Mouse (Mus musculus) stomach, embryonic 14.5 days (tissue): ENCODE measurements around the gene Depdc7. TPM values are rescaled to one million over a fixed set of nuclear protein-coding genes. Genes with fewer than 3 reads are reported as not detected.

Experiments used
- ATAC-seq: fragments of 200-750 bp; cut with Nextera tagmentation; 2 replicates; pipeline ENCODE4 v1.8.0; 2017; ENCODE audit warnings: low read depth, moderate TSS enrichment; ENCODE audit not compliant: insufficient number of reproducible peaks, insufficient read depth, low FRiP score
- H3K27ac ChIP-seq: fragments of 300-500 bp; sonication (generic); 2 replicates; pipeline ENCODE4 v1.5.1; 2014; ENCODE audit warnings: mild to moderate bottlenecking, low read length, moderate library complexity, mixed read lengths
- H3K27me3 ChIP-seq: fragments of 300-500 bp; sonication (generic); 2 replicates; pipeline ENCODE4 v1.6.1; 2014; ENCODE audit warnings: low read length, control low read depth, mixed read lengths; ENCODE audit not compliant: control insufficient read depth, insufficient read depth
- H3K36me3 ChIP-seq: fragments of 300-500 bp; sonication (generic); 2 replicates; pipeline ENCODE4 v1.6.1; 2014; ENCODE audit warnings: mild to moderate bottlenecking, control low read depth, low read length, moderate library complexity, mixed read lengths; ENCODE audit not compliant: control insufficient read depth, insufficient read depth
- H3K4me1 ChIP-seq: fragments of 300-500 bp; sonication (generic); 2 replicates; pipeline ENCODE4 v1.6.1; 2014; ENCODE audit warnings: low read length, control low read depth, mixed read lengths; ENCODE audit not compliant: control insufficient read depth, insufficient read depth
- H3K4me2 ChIP-seq: fragments of 300-500 bp; sonication (generic); replicated peaks from 2 replicates; pipeline ENCODE4 v1.6.1; 2014; ENCODE audit warnings: low read depth, low read length, control low read depth
- H3K4me3 ChIP-seq: fragments of 300-500 bp; sonication (generic); 2 replicates; pipeline ENCODE4 v1.5.1; 2014; ENCODE audit warnings: low read depth, low read length, control low read depth
- H3K9ac ChIP-seq: fragments of 300-500 bp; sonication (generic); replicated peaks from 2 replicates; pipeline ENCODE4 v1.6.1; 2014; ENCODE audit warnings: low read depth, mild to moderate bottlenecking, control low read depth, low read length, moderate library complexity, mixed read lengths
- H3K9me3 ChIP-seq: fragments of 300-500 bp; sonication (generic); 2 replicates; pipeline ENCODE4 v1.6.1; 2016; ENCODE audit warnings: low read depth, low read length, control low read depth; ENCODE audit not compliant: control insufficient read depth
- WGBS: fragments of 180-500 bp; shearing (Covaris S2); extraction: QIAGEN DNeasy Blood & Tissue Kit; methylation state at CpG from one replicate; pipeline ENCODE4 v1.1.7; 2014; 5-methylcytosine and 5-hydroxymethylcytosine counted together
- polyA plus RNA-seq: library from polyadenylated mRNA; unstranded; fragments of >200 nt; fragmentation: Nextera tagmentation; extraction: Ambion mirVana; gene quantifications from 2 replicates; pipeline ENCODE4 v1.2.1, GENCODE M21; 2014

The Depdc7 gene
- polyA plus RNA-seq, 1 experiment from 2014 or later = 10.7 TPM

GRCm38 (mm10) chr2:104743160-104743559 is 482 bp upstream of the Depdc7 start:
- no peak overlapping the region for H3K27ac ChIP-seq

GRCm38 (mm10) chr2:104741896-104742740 is 560 bp downstream of the Depdc7 start:
- ATAC-seq = peak; percentile 34; the same call in 1 of the 2 replicates
- Histone ChIP-seq H3K9ac (peak overlapping the region; percentile 78), H3K27ac (peak overlapping the region; percentile 63; the same call in 1 of the 2 replicates), H3K27me3 (no peaks in the 10 kb centered on the region), H3K4me3 (peak overlapping the region; percentile 81), H3K36me3 (no peaks in the 10 kb centered on the region), H3K9me3 (no peaks in the 10 kb centered on the region), H3K4me1 (peaks cover 9% of the 10 kb centered on the region), H3K4me2 (peak overlapping the region; percentile 86)
- 3% methylated on average over 44 of the region's 46 CpGs for WGBS

More at GRCm38 (mm10) chr2:104743160-104743559, 482 bp upstream of the Depdc7 start:
- Histone ChIP-seq H3K4me1 (peaks cover 9% of the 10 kb centered on the region), H3K27me3 (no peaks in the 10 kb centered on the region), H3K36me3 (no peaks in the 10 kb centered on the region), H3K4me2 (peak overlapping the region; percentile 86), H3K4me3 (peak overlapping the region; percentile 81), H3K9me3 (no peaks in the 10 kb centered on the region), H3K9ac (peak overlapping the region; percentile 78; the same call in 1 of the 2 replicates)
- ATAC-seq = no peak
- WGBS = 20% methylated on average over 7 of the region's 7 CpGs

GRCm38 (mm10) chr2:104741015-104741758 is 1.5 kb downstream of the Depdc7 start:
- H3K9me3 ChIP-seq = no peaks in the 10 kb centered on the region
- peak overlapping the region; percentile 81; the same call in 1 of the 2 replicates for H3K4me3 ChIP-seq
- H3K9ac ChIP-seq = no peak overlapping the region
- 25% methylated on average over 7 of the region's 7 CpGs for WGBS
- H3K27ac ChIP-seq = no peak overlapping the region
- no peaks in the 10 kb centered on the region for H3K27me3 ChIP-seq
- peak overlapping the region; percentile 86 for H3K4me2 ChIP-seq
- ATAC-seq = no peak
- peaks cover 9% of the 10 kb centered on the region for H3K4me1 ChIP-seq
- no peaks in the 10 kb centered on the region for H3K36me3 ChIP-seq

GRCm38 (mm10) chr2:104740248-104740949 is 2.3 kb downstream of the Depdc7 start:
- no peak overlapping the region for H3K9ac ChIP-seq
- no peak for ATAC-seq
- no peaks in the 10 kb centered on the region for H3K36me3 ChIP-seq
- H3K9me3 ChIP-seq = no peaks in the 10 kb centered on the region
- H3K4me2 ChIP-seq = no peak overlapping the region
- no peaks in the 10 kb centered on the region for H3K27me3 ChIP-seq
- 49% methylated on average over 7 of the region's 7 CpGs for whole genome bisulfite sequencing
- no peak overlapping the region for H3K4me3 ChIP-seq
- H3K27ac ChIP-seq = no peak overlapping the region
- peaks cover 9% of the 10 kb centered on the region for H3K4me1 ChIP-seq

- Histone ChIP-seq H3K27ac (no peak overlapping the region), H3K4me1 (peaks cover 9% of the 10 kb centered on the region), H3K9me3 (no peaks in the 10 kb centered on the region), H3K36me3 (no peaks in the 10 kb centered on the region), H3K27me3 (no peaks in the 10 kb centered on the region), H3K4me2 (no peak overlapping the region), H3K9ac (no peak overlapping the region), H3K4me3 (no peak overlapping the region)
- 99% methylated on average over 2 of the region's 2 CpGs for WGBS
- ATAC-seq = no peak
Observed at GRCm38 (mm10) chr2:104739691-104740090, 3.0 kb downstream of the Depdc7 start.

GRCm38 (mm10) chr2:104736241-104736640 is 6.4 kb downstream of the Depdc7 start:
- WGBS = 61% methylated on average over 7 of the region's 7 CpGs
- no peak overlapping the region for H3K27ac ChIP-seq

GRCm38 (mm10) chr2:104732562-104733256 is 10.0 kb downstream of the Depdc7 start:
- Histone ChIP-seq H3K27ac (no peak overlapping the region), H3K4me3 (no peak overlapping the region), H3K9ac (no peak overlapping the region), H3K9me3 (no peaks in the 10 kb centered on the region), H3K27me3 (no peaks in the 10 kb centered on the region), H3K4me1 (no peaks in the 10 kb centered on the region), H3K4me2 (no peak overlapping the region), H3K36me3 (no peaks in the 10 kb centered on the region)
- WGBS = 67% methylated on average over 7 of the region's 7 CpGs
- no peak for ATAC-seq

More at GRCm38 (mm10) chr2:104736241-104736640, 6.4 kb downstream of the Depdc7 start:
- ATAC-seq = no peak
- Histone ChIP-seq H3K9ac (no peak overlapping the region), H3K27me3 (no peaks in the 10 kb centered on the region), H3K9me3 (no peaks in the 10 kb centered on the region), H3K4me2 (no peak overlapping the region), H3K4me3 (no peak overlapping the region), H3K36me3 (no peaks in the 10 kb centered on the region), H3K4me1 (peaks cover 4% of the 10 kb centered on the region)
